Mouse (Mus musculus) kidney, adult 2 months (tissue): ENCODE results near the gene Orm3. TPM values are rescaled to one million over a fixed set of nuclear protein-coding genes. Genes with fewer than 3 reads are reported as not detected.

Source experiments
- DNase-seq: peaks from one replicate; pipeline ENCODE4 v3.0.0; 2021
- H3K27ac ChIP-seq: fragments of 200-500 bp; 2 replicates; pipeline ENCODE4 v1.5.1; 2012; ENCODE audit warnings: low read depth, low read length, control low read depth, inconsistent platforms; ENCODE audit not compliant: insufficient read depth
- H3K27me3 ChIP-seq: fragments of 200-500 bp; replicated peaks from 2 replicates; pipeline ENCODE4 v1.6.1; 2012; ENCODE audit warnings: mild to moderate bottlenecking, moderate library complexity, low read length, inconsistent platforms; ENCODE audit not compliant: control insufficient read depth, insufficient read depth
- H3K36me3 ChIP-seq: fragments of 200-500 bp; 2 replicates; pipeline ENCODE4 v1.6.1; 2012; ENCODE audit warnings: mild to moderate bottlenecking, moderate library complexity, low read length, inconsistent platforms; ENCODE audit not compliant: control insufficient read depth, insufficient read depth
- H3K4me1 ChIP-seq: fragments of 200-500 bp; 2 replicates; pipeline ENCODE4 v1.6.1; 2011; ENCODE audit warnings: low read length; ENCODE audit not compliant: control insufficient read depth, insufficient read depth
- H3K4me3 ChIP-seq: fragments of 200-500 bp; 2 replicates; pipeline ENCODE4 v1.5.1; 2011; ENCODE audit warnings: mild to moderate bottlenecking, low read depth, low read length, control low read depth; ENCODE audit not compliant: insufficient read depth
- CTCF ChIP-seq: fragments of 200-500 bp; conservative IDR thresholded peaks from 2 replicates; pipeline ENCODE4 v1.5.1; 2011; ENCODE audit warnings: low read depth, mild to moderate bottlenecking, control low read depth, low read length, moderate library complexity, mixed read lengths; ENCODE audit not compliant: insufficient read depth, insufficient read length
- POLR2A ChIP-seq: fragments of 200-500 bp; IDR thresholded peaks from one replicate; pipeline ENCODE4 v1.6.1; 2011; ENCODE audit warnings: low read depth, low read length, control low read depth
- WGBS: fragments of 180-500 bp; shearing (Covaris S2); methylation state at CpG from one replicate; pipeline ENCODE4 v1.1.7; 2018; 5-methylcytosine and 5-hydroxymethylcytosine counted together
- polyA plus RNA-seq: library from polyadenylated mRNA; depleted of rRNA; stranded (reverse); fragments of >200 nt; gene quantifications from 2 replicates; pipeline ENCODE4 v1.2.3, GENCODE M21; 2012

Orm3 gene
- polyA plus RNA-seq, 1 experiment: 0.14 TPM

DNA sequence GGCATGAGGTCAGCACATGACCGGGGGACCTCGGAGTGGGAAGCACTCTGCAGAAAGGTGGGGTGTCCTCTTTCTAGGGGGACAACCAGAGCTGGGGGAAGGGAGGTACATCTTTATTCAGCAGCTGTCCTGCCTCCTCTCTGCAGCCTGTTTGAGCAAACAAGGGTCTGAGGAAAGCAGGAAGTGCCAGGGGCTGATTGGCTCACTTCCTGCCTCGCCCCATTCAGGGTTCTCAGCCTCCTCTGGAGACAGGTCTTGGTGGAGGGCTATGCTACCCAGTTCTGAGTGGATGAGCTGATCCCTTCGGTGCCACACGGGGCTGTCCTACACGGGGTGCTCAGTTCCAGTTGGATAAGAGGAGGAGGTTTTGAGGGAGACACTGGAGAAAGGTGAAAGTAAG lies 35.4 kb downstream of the Orm3 start:
- Histone ChIP-seq H3K4me1 (no peaks in the 10 kb centered on the region), H3K4me3 (no peak overlapping the region), H3K36me3 (no peaks in the 10 kb centered on the region), H3K27ac (no peak overlapping the region), H3K27me3 (no peaks in the 10 kb centered on the region)
- DNase-seq: no peak
- 74% methylated on average over 6 of the region's 6 CpGs for WGBS
- no peak for TF ChIP-seq POLR2A
- TF ChIP-seq CTCF: no peak

- TF ChIP-seq CTCF (no peak), POLR2A (no peak)
- Histone ChIP-seq H3K4me3 (no peak overlapping the region), H3K36me3 (no peaks in the 10 kb centered on the region), H3K27ac (no peak overlapping the region), H3K4me1 (no peaks in the 10 kb centered on the region), H3K27me3 (no peaks in the 10 kb centered on the region)
- WGBS: 90% methylated on average over 10 of the region's 10 CpGs
- DNase-seq: no peak
Observed at GRCm38 (mm10) chr4:63397981-63398537, 42.1 kb downstream of the Orm3 start.

- Histone ChIP-seq H3K27ac (peak overlapping the region; percentile 7; the same call in 1 of the 2 replicates), H3K27me3 (no peaks in the 10 kb centered on the region), H3K4me1 (no peaks in the 10 kb centered on the region), H3K36me3 (no peaks in the 10 kb centered on the region), H3K4me3 (no peak overlapping the region)
- WGBS: 31% methylated on average over 11 of the region's 11 CpGs
- DNase-seq: peak; percentile 43
- TF ChIP-seq POLR2A (no peak), CTCF (no peak)
Observed at GRCm38 (mm10) chr4:63398854-63399609, 43.1 kb downstream of the Orm3 start.

- no peaks in the 10 kb centered on the region for H3K36me3 ChIP-seq
- H3K27ac ChIP-seq: peak overlapping the region; percentile 7; the same call in 1 of the 2 replicates
- WGBS: 75% methylated on average over 8 of the region's 8 CpGs
- H3K4me1 ChIP-seq: no peaks in the 10 kb centered on the region
- no peak for TF ChIP-seq CTCF
- TF ChIP-seq POLR2A: no peak
- H3K4me3 ChIP-seq: no peak overlapping the region
- no peaks in the 10 kb centered on the region for H3K27me3 ChIP-seq
- DNase-seq: no peak
Observed at GRCm38 (mm10) chr4:63399691-63400270, 43.8 kb downstream of the Orm3 start.

- Histone ChIP-seq H3K27ac (no peak overlapping the region), H3K4me3 (no peak overlapping the region), H3K27me3 (no peaks in the 10 kb centered on the region), H3K36me3 (no peaks in the 10 kb centered on the region), H3K4me1 (no peaks in the 10 kb centered on the region)
- no peak for TF ChIP-seq CTCF
- no peak for TF ChIP-seq POLR2A
- DNase-seq: no peak
- 88% methylated on average over 18 of the region's 18 CpGs for WGBS
Observed at GRCm38 (mm10) chr4:63400541-63401306, 44.8 kb downstream of the Orm3 start.

DNA sequence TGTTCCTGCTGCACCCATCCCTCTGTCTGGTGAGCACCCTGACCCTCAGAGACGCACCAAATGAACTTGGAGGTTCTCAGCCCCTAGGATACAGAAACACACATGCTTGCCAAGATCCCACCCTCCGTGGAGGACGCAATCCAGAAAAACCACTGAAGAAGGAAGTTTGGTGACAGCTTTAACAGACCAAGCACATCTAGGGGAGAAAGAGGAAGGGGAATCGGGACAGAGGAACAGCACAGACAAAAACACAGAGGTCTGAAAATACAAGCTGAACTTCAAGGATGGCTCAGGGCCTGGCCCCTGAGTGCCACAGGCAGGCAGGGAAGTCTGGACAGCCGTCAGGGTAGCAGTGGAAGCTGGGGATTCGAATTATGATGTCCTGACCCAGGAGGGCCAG lies 45.7 kb downstream of the Orm3 start:
- no peak overlapping the region for H3K4me3 ChIP-seq
- TF ChIP-seq POLR2A (no peak), CTCF (no peak)

GRCm38 (mm10) chr4:63402056-63402455 lies 46.1 kb downstream of the Orm3 start:
- Histone ChIP-seq H3K4me3 (peak overlapping the region; percentile 60), H3K36me3 (no peaks in the 10 kb centered on the region), H3K27ac (peak overlapping the region; percentile 72), H3K27me3 (no peaks in the 10 kb centered on the region), H3K4me1 (no peaks in the 10 kb centered on the region)
- TF ChIP-seq CTCF: no peak
- TF ChIP-seq POLR2A: no peak
- 70% methylated on average over 10 of the region's 10 CpGs for WGBS
- no peak for DNase-seq

More for the DNA sequence above, 45.7 kb downstream of the Orm3 start:
- no peak overlapping the region for H3K27ac ChIP-seq
- WGBS: 65% methylated on average over 6 of the region's 6 CpGs
- H3K4me1 ChIP-seq: no peaks in the 10 kb centered on the region
- H3K27me3 ChIP-seq: no peaks in the 10 kb centered on the region
- H3K36me3 ChIP-seq: no peaks in the 10 kb centered on the region
- no peak for DNase-seq
